Mouse (Mus musculus) C2C12 (cell line): Measurements from ENCODE around the gene Tmf1.

Source experiments
- CTCF ChIP-seq: IDR thresholded peaks from one replicate; pipeline ENCODE4 v1.5.1; 2011; ENCODE audit not compliant: control insufficient read depth, insufficient read depth, insufficient read length
- MYOG ChIP-seq: IDR thresholded peaks from one replicate; pipeline ENCODE4 v1.6.1; 2011; ENCODE audit not compliant: control insufficient read depth, insufficient read length; ENCODE audit errors: extremely low read depth

DNA sequence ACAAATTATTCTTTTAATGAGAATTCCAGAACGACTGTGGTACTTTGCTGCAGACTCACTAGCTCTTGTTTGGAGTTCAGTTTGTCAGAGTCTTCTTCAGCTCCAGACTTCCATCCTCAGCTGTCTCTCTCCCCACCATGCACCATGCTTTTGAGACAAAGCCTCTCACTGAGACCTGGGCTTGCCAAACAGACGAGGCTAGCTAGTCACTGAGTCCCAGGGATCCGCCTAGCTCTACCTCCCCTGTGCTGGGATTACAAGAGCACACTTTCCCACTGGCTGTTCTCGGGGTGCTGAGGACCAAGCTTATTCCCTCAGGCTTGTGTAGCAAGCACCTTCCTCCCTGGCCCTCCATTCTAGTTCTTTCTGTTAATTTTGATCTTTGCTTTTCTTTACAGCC is 44.6 kb upstream of the Tmf1 start:
- TF ChIP-seq MYOG (no peak), CTCF (no peak)
